Mouse (Mus musculus): ENCODE results near the gene Rhbdl2. TPM values are rescaled to one million over a fixed set of nuclear protein-coding genes. Genes with fewer than 3 reads are reported as not detected.

The Rhbdl2 gene
- polyA plus RNA-seq, 1 experiment from 2014 or later, result 0.75 TPM

- WGBS, result 85% methylated on average over 8 of the region's 8 CpGs
- no peak overlapping the region for H3K4me2 ChIP-seq (replicated peaks)
Observed at GRCm38 (mm10) chr4:123842126-123842525, 54.5 kb downstream of the Rhbdl2 start.

GRCm38 (mm10) chr4:123856888-123857287, 69.2 kb downstream of the Rhbdl2 start:
- no peak overlapping the region for H3K27ac ChIP-seq
- H3K9ac ChIP-seq, result no peak overlapping the region
- H3K9me3 ChIP-seq, result 0 out of 2 replicates have a peak, but pooled peaks cover under 1% of the 10 kb centered on the region
- no peak for ATAC-seq (ENCODE audit: insufficient number of reproducible peaks, insufficient read depth, low FRiP score, low TSS enrichment)
- H3K36me3 ChIP-seq, result no peaks in the 10 kb centered on the region
- H3K4me2 ChIP-seq (replicated peaks), result no peak overlapping the region
- H3K27me3 ChIP-seq, result no peaks in the 10 kb centered on the region
- no peaks in the 10 kb centered on the region for H3K4me1 ChIP-seq
- no peak overlapping the region for H3K4me3 ChIP-seq
- 74% methylated on average over 4 of the region's 4 CpGs for WGBS

More at GRCm38 (mm10) chr4:123842126-123842525, 54.5 kb downstream of the Rhbdl2 start:
- Histone ChIP-seq H3K27ac (no peak overlapping the region), H3K4me1 (no peaks in the 10 kb centered on the region), H3K27me3 (no peaks in the 10 kb centered on the region), H3K9me3 (no peaks in the 10 kb centered on the region), H3K36me3 (no peaks in the 10 kb centered on the region), H3K9ac (no peak overlapping the region), H3K4me3 (no peak overlapping the region)
- no peak for ATAC-seq (ENCODE audit: insufficient number of reproducible peaks, insufficient read depth, low FRiP score, low TSS enrichment)

GRCm38 (mm10) chr4:123858090-123858489, 70.4 kb downstream of the Rhbdl2 start:
- no peaks in the 10 kb centered on the region for H3K36me3 ChIP-seq
- no peak overlapping the region for H3K9ac ChIP-seq
- H3K4me2 ChIP-seq (replicated peaks), result no peak overlapping the region
- no peak overlapping the region for H3K4me3 ChIP-seq
- no peaks in the 10 kb centered on the region for H3K4me1 ChIP-seq
- H3K27me3 ChIP-seq, result no peaks in the 10 kb centered on the region
- WGBS, result 85% methylated on average over 7 of the region's 7 CpGs
- no peak overlapping the region for H3K27ac ChIP-seq
- 0 out of 2 replicates have a peak, but pooled peaks cover 3% of the 10 kb centered on the region for H3K9me3 ChIP-seq
- ATAC-seq (ENCODE audit: insufficient number of reproducible peaks, insufficient read depth, low FRiP score, low TSS enrichment), result no peak

GRCm38 (mm10) chr4:123859379-123859778, 71.7 kb downstream of the Rhbdl2 start, which contains the start of gene 4933427I04Rik:
Gene 4933427I04Rik, plus strand, starts transcription at chr4:123859679.
- no peak for ATAC-seq (ENCODE audit: insufficient number of reproducible peaks, insufficient read depth, low FRiP score, low TSS enrichment)
- no peak within 1 kb of the TSS for H3K4me2 ChIP-seq (replicated peaks)
- H3K9ac ChIP-seq, result no peak within 1 kb of the TSS
- no peaks in the 10 kb centered on the region for H3K4me1 ChIP-seq
- H3K36me3 ChIP-seq, result no peaks in the 10 kb centered on the region
- H3K27me3 ChIP-seq, result no peaks in the 10 kb centered on the region
- 0 out of 2 replicates have a peak, but pooled peaks cover 3% of the 10 kb centered on the region for H3K9me3 ChIP-seq
- WGBS, result 87% methylated on average over 3 of the region's 3 CpGs
- no peak within 1 kb of the TSS for H3K4me3 ChIP-seq
- H3K27ac ChIP-seq, result no peak within 1 kb of the TSS

GRCm38 (mm10) chr4:123859803-123860202, 72.1 kb downstream of the Rhbdl2 start:
- no peak for ATAC-seq (ENCODE audit: insufficient number of reproducible peaks, insufficient read depth, low FRiP score, low TSS enrichment)
- Histone ChIP-seq H3K36me3 (no peaks in the 10 kb centered on the region), H3K4me1 (no peaks in the 10 kb centered on the region), H3K27me3 (no peaks in the 10 kb centered on the region), H3K4me2 (replicated peaks) (no peak overlapping the region), H3K4me3 (no peak overlapping the region), H3K9ac (no peak overlapping the region), H3K27ac (no peak overlapping the region), H3K9me3 (0 out of 2 replicates have a peak, but pooled peaks cover 3% of the 10 kb centered on the region)
- whole genome bisulfite sequencing, result 51% methylated on average over 2 of the region's 2 CpGs

- H3K4me1 ChIP-seq, result no peaks in the 10 kb centered on the region
- no peak overlapping the region for H3K4me2 ChIP-seq (replicated peaks)
- H3K36me3 ChIP-seq, result no peaks in the 10 kb centered on the region
- 0 out of 2 replicates have a peak, but pooled peaks cover 3% of the 10 kb centered on the region for H3K9me3 ChIP-seq
- no peak overlapping the region for H3K4me3 ChIP-seq
- no peak overlapping the region for H3K9ac ChIP-seq
- H3K27ac ChIP-seq, result no peak overlapping the region
- WGBS, result 84% methylated on average over 5 of the region's 5 CpGs
- no peaks in the 10 kb centered on the region for H3K27me3 ChIP-seq
- no peak for ATAC-seq (ENCODE audit: insufficient number of reproducible peaks, insufficient read depth, low FRiP score, low TSS enrichment)
Observed at GRCm38 (mm10) chr4:123860621-123861020, 72.9 kb downstream of the Rhbdl2 start.

Other genes with a start within 250 kb of the Rhbdl2 start
- 56.5 and 57.3 TPM in 2 replicates for gene Macf1, start 103.5 kb upstream of the Rhbdl2 start, polyA plus RNA-seq (2016; fragmentation: Nextera tagmentation; extraction: Ambion mirVana)
- 324 and 329 TPM in 2 replicates for gene Ndufs5, start 69.7 kb upstream of the Rhbdl2 start, polyA plus RNA-seq (2016; fragmentation: Nextera tagmentation; extraction: Ambion mirVana)
- 67.5 and 70.0 TPM in 2 replicates for gene Akirin1, start 37.5 kb upstream of the Rhbdl2 start, polyA plus RNA-seq (2016; fragmentation: Nextera tagmentation; extraction: Ambion mirVana)
- 0.08 and 0.17 TPM in 2 replicates for gene 4933427I04Rik, start 71.8 kb downstream of the Rhbdl2 start, polyA plus RNA-seq (2016; fragmentation: Nextera tagmentation; extraction: Ambion mirVana)
- gene Mycbp, start 117.0 kb downstream of the Rhbdl2 start, polyA plus RNA-seq (2016; fragmentation: Nextera tagmentation; extraction: Ambion mirVana), result 65.4 and 71.6 TPM in 2 replicates
- 64.3 and 64.9 TPM in 2 replicates for gene Rragc, start 129.6 kb downstream of the Rhbdl2 start, polyA plus RNA-seq (2016; fragmentation: Nextera tagmentation; extraction: Ambion mirVana)
- 0.47 TPM in 1 of 2 replicates, not detected in the other for gene 4930535I16Rik, start 130.1 kb downstream of the Rhbdl2 start, polyA plus RNA-seq (2016; fragmentation: Nextera tagmentation; extraction: Ambion mirVana)